Mouse (Mus musculus): ENCODE results near the gene Mapk14.
"Not testable (repeated sequence)": the region's sequence is repeated elsewhere in the genome, so short reads cannot be mapped to it uniquely, and the experiment has no call there.

Mapk14 gene

DNA sequence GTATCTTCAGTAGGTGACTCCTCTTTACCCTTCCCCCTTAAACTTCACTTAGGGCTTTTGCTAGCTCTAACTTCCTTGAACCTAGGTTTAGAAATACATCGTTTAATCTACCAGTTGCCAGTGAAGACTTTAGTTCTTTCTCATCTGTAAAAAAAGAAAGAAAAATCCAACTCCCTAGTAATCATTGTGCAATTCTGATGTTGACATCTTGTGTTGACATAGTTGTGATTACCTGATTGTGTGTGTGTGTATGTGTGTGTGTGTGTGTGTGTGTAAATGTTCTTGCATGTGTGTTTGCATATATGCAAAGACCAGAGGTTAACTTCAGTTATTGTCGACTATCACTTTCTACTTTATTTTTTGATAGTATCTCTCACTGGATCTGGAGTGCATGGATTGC, 7.5 kb downstream of the Mapk14 start:
- DNase-seq, result no peak

DNA sequence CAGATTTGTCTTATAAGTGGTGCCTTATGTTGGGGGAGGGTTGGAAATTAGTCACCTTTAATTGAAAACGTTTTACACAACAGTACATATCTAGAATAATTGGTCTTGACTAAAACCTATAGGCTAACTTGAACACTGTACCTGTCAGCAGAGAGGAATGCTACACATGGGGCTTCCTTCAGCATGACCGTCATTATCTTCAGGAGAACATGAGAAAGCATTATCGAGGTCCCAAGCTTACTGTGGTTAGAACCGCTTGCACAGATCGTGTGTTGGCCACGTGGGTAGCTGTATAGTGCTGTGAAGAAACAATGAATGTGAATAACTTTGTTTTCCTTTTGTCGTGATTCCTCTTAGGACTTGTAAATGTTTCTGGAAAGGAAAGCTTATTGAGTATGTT, 8.7 kb downstream of the Mapk14 start:
- DNase-seq, result no peak

DNA sequence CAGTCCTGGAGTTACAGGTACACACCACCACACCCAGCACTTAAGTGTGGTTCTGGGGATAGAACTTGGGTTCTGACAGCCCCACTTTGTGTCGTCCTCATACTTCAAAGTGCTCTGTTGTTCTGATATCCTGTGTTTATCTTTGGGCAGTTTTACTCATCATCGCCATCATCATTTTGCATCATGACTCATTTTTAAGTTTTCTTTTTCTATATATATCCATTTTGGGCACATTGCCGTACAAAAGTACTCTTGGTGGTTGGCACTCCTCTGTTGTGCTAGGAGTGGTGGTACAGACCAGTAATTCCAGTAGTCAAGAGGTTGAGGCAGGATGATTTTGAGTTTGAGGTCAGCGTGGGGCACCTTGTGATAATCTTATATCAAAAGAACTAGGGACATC, 10.0 kb downstream of the Mapk14 start:
- no peak for DNase-seq

DNA sequence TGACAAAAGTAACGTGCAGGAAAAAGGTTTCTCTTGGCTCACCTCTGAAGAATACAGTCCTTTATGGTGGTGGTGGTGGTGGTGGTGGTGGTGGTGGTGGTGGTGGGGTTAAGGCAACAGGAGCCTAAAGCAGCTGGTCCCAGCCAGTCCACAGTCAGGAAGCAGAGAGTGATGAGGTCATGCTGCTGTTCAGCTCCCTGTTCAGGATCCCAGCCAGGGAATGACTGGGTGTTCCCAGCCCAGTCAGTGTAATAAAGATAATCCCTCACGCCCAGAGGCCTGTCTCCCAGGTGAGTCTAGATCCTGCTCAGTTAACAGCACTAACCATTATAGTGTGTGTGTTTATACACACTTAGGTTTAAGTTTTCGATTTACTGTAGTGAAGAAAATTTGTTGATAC, 10.6 kb downstream of the Mapk14 start:
- DNase-seq, result no peak

DNA sequence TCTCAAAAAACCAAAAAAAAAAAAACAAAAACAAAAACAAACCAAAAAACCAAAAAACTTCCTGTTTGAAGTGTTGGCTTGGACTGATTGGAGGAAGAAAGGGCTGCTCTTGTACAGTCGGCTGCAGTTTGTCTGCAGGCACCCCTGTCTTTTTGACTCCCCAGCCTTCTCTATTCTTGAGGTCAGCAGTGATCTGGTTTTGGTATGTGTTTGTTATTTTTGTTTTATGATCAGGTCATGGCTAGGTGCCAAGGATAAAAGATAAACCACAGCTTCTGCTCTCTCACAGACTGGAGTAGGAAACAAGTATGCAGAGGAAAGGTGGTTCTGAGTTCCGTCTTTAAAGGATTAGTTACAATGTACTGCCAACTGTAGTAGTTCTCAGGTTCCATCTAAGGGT, 11.5 kb downstream of the Mapk14 start:
- peak; percentile 43 for DNase-seq

DNA sequence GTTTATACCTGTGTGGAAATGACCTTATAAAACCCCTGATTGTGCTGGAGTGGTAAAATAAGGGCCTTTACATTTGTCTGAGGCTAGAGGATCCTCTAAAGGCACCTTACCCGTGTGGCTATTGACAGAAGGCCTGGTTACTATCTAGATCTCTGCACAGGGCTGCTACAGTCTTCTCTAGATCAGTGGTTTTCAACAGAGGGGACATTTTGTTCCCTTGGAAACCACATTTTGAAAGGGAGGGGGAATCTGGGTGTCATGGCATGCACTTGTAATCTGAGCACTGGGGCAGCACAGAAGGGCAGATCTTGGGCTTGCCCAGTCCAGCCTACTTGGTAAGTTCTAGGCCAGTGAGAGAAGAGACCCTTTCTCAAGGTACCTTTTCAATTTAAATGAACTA, 15.6 kb downstream of the Mapk14 start:
- DNase-seq, result no peak

DNA sequence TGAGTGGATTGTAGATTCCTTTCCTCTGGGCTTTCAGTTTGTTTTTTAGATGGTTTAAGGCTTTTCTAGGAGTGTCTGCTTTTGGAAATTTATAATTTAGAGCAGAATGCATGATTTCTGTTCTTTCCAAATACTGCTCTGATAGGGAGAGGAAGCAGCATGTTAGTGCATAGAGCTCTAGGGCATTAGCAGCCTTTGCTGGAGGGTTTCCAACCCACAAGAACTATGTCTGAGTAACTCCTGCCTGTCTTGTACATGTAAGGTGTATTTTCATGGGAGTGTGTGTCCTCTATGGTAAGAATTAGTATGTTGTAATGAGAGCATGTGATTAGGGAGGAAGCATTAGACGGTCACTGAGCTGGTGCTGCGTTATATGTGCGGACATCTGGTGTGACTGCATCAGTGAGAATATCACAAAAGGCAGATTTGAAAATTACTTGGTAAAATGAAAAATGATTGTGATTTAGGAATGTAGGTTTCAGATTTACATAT, 16.1 kb downstream of the Mapk14 start:
- no peak for DNase-seq

DNA sequence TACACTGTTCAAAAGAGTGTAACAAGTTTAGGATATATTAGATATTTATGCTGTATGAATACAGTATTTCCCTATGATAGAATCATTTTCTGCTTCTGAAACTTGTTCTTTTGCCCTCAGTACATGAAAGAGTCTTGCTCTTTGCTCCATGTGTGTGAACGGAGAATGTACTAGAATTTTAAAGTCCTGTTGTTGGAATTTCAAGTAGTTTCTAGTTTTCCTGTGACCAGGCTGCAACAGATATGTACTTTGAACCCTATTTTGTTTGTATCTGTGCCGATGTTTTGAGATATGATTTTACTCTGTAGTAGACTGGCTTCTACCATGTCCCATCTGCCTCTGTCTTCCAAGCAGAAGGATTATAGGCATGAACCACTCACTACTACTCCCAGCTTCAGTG, 16.7 kb downstream of the Mapk14 start:
- DNase-seq, result no peak

DNA sequence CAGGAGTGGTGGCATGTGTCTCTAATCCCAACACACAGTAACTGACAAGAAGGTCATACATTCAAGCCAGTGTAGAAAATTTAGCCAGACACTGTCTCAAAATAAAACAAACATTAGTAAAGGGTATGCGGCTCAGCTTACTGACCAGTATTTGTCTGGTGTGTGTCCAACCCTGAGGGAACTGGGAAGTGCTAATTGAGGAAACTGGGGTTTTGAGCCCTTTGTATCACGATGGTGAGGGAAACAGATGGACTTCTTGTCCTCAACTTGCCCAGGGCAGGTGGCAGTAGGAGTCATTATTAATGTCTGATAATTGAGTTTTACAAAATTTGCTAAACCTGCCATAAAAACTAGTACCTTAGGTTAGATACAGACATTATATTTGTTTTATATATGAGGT, 17.9 kb downstream of the Mapk14 start:
- no peak for DNase-seq

DNA sequence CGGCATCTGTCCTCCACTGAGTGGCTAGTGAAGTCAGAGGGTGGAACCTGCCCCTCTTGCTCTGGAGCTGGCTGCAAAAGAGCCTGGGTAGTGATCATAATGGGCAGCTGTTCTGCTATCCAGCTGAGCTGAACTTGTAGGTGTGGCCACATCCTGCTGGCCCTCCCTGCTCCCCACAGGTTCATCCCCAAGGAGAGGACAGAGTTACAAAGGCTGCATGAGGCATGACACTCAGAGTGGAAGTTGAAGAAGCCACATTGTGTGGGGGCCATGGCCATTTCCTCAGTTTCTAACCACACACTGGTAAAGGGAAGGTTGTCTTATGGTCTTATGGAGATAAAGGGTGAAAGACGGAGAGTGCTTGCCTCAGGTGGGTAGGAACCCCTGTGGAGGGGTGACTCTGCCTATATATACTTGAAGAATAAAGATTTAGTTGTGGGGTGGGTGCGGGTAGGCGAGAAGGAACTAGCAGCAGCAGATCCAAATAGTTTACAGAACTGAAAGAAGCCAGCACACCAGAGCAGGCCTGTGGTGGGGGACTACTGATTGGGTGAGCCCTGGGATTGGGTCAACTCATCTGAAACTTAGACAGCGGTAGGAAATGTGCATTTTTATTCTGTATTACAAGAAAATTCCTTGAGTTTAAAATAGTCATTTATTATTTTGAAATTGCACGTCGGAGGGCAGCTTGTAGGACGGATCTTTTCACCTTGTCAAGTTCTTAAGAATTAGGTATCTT, 18.6 kb downstream of the Mapk14 start:
- no peak for DNase-seq

DNA sequence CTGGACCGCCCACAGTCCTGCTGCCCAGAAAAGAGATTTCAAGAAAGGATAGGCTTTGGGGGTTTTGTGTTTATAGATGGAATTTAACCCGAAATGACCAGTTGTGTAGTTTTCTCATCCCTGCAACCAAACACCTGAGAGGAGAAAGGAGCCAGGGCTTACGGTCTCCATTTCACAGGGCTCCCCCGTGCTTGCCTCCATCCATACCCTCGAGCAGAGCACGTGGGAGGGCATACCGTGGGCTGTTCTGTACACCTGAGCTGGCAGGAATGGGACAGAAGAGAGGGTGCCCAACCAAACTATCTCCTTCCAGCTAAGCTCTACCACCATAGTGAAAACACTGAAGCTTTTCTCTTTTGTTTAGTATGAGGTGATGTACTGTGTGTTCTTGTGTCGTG, 19.2 kb downstream of the Mapk14 start:
- no peak for DNase-seq

DNA sequence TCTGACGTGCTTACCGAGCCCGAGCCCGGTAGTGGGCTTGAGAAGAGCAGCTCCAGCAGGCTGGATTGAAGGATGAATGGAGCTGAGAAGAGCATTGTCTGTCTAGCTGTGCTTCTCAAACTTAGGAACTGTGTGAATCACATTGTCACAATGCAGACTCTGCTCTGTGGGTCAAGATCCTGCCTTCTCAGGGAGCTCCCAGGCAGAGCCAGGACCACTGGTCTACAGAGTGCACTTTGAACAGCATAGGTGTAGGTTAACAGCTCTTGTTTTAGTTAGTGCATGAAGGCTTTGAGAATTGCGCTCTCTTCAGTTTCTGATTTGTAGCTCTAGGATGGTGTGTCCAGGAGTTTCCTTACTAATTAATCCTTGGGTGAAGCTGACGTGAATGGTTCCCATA, 20.1 kb downstream of the Mapk14 start:
- peak; percentile 51 for DNase-seq

DNA sequence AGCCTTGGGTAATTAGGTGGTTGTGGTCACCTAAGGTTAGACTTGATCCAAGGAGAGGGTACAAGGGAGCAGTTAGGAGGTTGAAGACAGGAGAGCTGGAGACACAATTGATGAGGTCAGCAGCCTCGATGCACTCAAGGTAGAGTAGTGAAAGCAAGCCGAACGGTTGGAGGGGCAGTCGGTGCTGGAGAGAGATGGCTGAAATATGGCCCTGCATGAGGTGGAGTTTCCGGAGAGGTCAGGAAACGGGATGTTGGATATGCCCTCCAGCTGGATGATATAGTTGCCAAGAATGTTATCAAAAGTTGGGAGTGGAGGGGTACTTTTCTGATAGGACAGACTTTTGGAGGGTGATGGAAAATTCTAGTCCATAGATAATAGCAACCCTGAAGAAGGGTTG, 21.2 kb downstream of the Mapk14 start:
- DNase-seq, result peak; percentile 37

DNA sequence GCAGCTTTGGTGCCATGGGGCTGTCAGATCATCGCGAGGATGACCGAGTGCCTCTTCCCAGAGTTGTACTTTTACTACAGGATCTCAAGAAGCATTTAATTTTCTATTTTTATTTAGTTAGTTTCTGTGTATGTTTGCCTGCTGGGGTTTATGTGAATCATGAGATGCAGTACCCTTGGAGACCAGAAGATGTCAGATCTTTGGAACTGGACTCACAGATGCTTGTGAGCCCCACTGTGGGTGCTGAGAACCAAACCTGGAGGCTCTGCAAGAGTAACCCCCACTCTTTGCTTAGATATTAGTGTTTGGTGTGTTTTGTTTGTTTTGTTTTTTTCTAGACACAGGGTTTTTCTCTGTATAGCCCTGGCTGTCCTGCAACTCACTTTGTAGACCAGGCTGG, 22.9 kb downstream of the Mapk14 start:
- DNase-seq, result no peak

DNA sequence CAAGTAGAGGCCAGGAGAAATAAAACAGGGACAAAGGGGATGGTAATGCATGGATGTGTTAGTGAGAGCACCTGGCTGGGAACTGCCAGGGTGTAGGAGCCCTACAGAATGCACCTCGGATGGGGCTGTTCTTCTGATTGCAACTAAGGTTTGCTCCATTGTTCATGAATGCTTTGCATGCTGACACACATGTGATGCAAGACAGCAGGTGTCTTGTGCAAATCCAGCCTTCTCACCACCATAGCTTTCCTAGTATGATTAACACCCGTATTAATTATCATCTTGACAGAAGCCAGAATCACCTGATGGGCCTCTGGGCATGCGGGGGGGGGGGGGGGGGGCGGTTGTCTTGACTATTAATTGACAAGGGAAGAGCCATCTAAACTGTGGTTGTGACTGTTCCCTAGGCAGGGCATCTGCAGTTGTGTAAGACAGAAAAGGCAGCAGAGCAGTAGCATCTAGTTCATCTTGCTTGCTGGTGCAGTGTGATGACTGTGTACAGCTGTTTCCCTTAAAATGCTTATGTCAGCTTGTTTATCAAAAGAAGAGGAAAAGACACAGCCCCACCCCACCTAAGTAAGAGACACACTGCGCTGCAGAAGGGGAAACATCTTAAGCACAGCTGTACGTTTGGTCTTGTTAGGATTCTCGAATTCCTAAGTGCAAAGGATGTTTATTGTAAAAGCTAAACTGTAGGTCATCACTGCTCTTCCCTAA, 24.9 kb downstream of the Mapk14 start:
- DNase-seq, result no peak

DNA sequence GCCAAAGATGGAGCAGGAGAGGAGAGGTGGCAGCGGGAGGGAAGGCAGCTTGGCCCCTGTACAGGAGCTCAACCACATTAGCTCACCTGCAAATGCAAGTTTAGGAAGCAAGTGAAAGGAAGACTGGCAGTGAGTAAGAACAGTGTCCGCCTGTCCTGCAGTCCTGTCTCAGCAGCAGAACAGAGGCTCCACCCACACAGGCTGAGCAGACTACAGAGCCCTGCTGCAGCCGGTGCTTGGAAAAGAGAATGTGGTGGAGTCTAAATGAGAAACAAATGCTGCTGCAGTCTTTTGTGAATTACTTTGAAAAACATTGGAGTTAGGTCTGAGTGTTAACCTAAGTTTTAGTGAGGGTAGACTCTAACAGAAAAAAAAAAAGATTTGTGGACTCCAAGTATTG, 26.4 kb downstream of the Mapk14 start:
- DNase-seq, result no peak

DNA sequence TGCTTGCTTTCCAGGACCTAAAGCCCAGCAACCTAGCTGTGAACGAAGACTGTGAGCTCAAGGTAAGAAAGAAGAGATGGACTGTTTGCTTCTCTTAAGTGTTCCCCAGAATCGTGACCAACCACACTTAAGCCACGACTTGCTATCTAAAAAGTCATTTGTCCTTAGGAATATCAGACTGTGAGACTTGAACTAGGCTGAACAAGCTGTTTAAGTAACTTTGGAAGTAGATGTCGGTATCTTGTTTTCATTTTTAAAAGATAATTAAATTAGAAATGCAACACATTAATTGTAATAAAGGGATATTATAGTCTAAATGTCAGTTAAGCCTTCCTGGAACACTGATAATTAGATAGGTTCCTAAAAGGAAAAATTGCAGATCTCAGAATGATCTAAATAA, 34.7 kb downstream of the Mapk14 start, which contains the start of gene AC170998.1:
Gene AC170998.1 (plus strand): TSS at position 301 of the 400 bp plus-strand sequence.
- DNase-seq, result no peak

DNA sequence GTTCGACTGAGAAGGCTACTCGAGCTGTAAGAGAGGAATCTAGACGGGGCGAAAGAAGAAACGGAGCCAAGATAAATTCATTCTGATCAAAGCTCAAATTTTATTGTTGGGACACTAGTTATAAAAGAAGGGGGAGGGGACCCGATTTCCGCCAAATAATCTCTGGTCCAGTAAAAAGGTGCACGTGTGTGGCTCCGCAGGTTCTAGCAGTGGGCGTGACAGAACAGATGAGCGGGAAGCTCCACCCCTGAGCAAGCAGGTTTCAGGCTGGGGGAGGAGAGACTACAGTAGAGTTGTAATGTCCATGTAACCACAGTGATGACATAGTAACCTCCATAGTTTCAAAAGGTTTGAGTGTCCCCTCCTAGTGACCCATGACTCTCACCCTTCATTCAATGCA, 36.4 kb downstream of the Mapk14 start:
- not testable (repeated sequence) for DNase-seq

DNA sequence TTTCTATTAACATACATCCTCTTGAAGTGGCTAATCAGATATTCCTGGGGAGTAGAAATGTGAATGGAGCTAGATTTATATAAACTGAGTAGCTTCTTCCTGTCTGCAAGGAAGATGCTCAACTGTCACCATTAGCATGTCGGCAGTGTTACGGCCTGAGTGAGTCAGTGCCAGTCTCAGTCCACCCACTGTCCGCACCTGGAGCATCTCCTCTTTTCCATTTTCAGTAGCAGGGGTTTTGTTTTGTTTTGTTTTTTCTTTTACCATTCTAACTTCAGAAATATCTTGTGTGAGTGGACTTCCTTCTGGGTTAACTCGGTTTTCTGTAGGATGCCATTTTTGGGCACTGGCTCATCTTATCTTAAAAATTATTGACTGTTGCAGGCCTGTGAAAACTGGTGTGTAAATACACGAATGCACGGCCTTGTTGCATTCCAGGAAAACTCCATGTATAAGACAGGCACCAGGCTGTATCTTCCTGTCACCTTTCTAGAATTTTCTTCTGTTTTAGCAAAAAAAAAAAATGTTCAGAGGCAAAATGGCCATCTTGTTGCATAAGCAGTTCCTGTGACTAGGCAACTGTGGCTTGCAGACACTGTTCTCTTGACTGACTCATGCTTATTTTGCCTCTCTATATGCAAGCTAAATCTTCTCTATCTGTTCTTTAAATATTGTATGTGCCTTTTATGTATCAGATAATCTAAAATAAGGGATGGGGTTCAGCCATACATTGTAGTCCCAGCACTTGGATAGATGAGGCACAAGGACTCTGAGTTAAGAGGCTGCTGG, 44.4 kb downstream of the Mapk14 start:
- DNase-seq, result no peak

DNA sequence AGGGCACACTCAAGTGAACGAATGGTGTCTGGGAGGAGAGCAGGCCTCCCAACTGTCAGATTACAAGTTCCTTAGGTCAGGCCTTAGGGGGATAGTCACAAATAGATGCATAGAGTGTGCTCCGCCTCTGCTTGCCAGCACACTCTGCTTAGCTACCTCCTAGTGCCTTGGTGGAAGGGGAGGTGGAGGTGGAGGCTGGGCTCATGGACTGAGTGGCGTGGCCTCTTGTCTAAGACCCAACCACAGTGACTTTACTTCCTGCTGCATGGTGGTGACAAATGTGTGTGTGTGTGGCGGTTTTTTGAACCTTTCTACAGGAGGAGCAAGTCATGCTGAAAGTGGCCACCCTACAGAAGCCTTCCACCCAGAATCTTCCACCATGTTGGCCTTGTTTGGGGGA, 45.4 kb downstream of the Mapk14 start:
- no peak for DNase-seq

DNA sequence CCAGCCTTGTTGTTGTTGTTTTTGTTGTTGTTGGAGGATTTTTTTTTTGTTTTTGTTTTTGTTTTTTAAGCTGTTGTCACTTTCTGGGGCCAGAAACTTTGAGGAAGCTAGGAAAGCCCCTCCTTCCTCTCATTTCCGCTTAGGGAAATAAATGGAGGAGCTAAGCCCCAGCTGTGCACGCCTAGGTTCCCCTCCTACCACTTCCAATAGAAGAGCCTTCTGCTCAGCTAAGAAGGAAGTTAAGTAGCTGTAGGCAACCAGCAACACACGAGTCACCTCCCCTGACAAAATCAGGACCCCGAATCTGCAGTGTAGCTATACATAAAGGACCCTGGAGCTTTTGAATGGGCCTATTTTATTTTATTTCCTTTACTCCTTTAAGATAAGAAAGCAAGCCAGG, 46.8 kb downstream of the Mapk14 start:
- no peak for DNase-seq

DNA sequence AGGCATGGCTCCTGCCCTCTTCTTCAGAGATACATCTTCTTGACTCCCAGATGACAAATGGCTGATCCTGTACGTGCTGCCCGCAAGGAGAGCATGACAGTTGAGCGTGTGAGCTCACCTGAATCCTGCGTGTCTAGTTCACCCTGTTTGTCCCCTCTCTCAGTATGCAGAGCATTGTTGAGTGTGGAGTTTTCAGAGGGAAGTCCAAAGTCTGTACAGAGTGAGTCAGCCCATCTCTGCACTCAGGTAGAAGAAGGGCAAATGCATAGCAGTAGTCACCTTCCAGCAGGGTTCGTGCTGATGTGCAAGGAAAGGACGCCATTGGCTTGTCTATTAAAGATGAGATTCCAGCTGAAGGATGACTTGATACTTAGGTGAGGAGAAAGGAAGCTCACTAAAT, 48.1 kb downstream of the Mapk14 start:
- no peak for DNase-seq

DNA sequence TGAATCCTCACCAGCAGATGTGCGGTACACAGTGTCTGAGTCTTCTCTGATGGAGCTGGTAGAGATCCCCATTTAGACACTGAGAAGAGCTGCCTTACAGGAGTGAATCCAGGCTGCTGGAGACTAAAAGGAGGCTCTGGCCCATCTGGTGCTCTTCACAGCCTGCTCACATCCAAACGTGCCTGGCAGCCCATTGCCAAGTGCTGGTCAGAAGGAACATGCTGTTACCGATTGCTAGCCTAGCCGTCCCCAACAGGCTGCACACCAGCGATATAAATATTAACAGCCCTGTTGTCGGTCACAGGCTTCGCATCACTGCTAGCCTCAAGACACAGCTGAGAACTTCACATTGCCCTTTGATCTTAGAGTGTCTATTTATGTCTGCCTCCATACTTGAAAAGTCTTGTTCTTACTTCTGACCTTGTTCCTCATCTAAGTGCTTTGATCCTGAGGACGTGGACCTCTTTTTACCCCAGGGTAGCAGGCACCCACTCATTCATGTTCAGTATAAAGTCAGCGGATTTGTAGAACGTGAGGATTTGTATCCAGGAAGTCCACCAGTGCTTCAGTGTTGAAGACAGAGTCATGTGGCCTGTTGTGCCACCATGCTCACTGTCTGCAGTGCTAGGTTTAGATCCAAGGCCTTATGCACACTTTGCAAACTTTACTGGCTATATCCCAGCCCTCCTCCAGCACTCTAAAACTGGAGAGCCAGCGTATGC, 52.2 kb downstream of the Mapk14 start:
- peak; percentile 69 for DNase-seq

All from kidney, postnatal 14 days (tissue).